Mouse (Mus musculus) gonadal fat pad, adult 2 months (tissue): ENCODE results near the gene Map7d1. TPM values are rescaled to one million over a fixed set of nuclear protein-coding genes. Genes with fewer than 3 reads are reported as not detected.

Experiments
- DNase-seq: peaks from one replicate; pipeline ENCODE4 v3.0.0-alpha.2; 2012; ENCODE audit warnings: low read depth
- polyA plus RNA-seq: library from polyadenylated mRNA; depleted of rRNA; stranded (reverse); fragments of >200 nt; gene quantifications from 2 replicates; pipeline ENCODE4 v1.2.3, GENCODE M21; 2012; rRNA removed

Map7d1 gene
- polyA plus RNA-seq, 1 experiment, result 52.8 TPM

DNA sequence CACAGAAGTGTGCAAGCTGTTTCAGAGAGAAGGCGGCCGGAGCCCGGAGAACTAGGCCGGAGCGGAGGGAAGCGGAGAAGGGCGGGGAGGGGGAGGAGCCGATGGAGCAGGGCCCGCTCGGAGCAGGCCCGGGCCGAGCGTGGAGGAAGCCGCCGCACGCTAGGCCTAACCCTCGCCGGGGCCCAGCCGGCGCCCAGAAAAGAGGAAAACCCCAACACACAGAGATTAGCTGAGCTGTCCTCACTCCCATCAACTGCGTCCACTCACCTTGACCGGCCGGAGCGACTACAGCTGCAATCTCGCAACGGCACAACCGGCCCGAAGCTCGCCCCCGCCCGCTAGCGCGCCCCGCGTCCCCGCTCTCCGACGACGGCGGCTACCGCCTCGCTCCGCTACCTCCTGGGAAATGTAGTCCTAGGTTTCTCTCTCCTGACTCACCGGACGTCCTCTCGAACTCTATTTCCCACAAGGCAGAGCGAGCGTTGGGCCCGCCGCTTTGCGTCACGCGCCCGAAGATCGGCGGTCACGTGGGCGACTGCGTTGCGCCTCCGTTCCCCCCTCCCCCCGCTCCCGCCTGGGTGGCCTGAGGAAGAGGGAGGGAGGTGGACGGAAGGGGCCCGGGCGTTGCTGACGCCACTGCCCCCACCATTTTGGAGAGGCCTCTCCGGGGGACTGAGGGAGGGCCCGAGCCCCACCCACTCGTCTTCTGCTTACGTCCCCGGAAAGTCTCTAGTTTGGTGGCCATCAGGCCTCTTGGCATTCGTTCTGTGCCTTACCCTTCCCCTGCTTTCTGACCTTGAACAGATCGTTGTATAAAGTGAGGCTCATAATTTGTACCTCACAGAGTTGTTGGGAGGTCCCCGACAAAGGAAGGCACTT is 53.6 kb downstream of the Map7d1 start, which contains the start of gene Thrap3:
TSS of gene Thrap3 (minus strand) at position 458 of the 879 bp plus-strand sequence.
- DNase-seq, result peak; percentile 85

GRCm38 (mm10) chr4:126201514-126202302 is 54.4 kb downstream of the Map7d1 start:
- DNase-seq, result no peak

DNA sequence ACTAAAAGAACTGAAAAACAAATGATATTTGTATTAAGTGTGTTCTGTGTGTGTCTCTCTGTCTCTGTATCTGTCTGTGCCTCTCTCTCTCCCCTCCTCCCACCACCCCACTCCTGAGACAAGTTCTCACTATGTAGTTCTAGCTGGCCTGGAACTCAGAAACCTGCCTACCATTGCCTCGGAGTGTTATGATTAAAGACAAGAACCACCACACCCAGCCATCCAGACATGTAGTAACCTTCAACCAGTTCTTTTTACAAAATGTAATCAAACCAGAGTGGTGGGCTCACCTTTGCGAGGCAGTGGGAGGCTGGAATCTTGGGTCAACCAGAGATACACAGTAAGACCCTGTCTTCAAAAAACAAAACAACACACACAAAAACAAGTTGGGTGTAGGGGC is 55.5 kb downstream of the Map7d1 start:
- no peak for DNase-seq

DNA sequence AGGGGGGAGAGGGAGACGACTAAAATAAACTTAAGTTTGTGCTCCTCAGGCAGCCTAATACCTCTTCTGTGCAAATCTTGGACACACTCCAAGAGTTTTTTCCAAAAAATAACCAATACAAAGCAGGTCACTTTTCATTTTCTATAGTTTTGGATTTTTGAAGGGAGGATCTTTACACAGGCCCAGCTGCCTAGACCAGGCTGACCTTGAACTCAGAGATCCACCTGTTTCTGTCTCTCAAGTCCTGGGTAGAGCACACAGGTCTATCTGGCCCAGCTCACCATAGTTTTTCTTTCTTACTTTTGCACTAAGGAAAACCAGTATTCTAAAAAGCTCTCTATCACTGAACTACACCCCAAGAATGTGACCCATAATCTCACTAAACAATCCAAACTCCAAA is 56.1 kb downstream of the Map7d1 start:
- no peak for DNase-seq

- no peak for DNase-seq
Observed at GRCm38 (mm10) chr4:126199556-126199955, 56.6 kb downstream of the Map7d1 start.

DNA sequence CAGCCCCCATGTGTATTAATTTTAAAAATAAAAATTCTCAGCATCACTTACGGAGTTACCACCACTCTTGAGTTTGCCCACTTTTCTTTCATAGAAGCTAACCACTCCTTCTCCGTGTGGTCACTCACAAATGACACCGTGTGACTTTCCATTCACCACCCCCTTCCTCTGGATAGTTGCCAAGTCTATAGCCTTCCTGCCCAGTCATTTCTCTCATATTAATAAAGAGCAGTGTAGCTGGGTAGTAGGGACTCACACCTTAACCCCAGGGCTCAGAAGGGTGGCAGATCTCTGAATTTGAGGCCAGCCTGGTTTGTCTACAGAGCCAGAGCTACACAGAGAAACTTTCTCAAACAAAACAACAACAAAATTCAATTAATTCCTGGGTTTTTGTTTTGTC is 58.7 kb downstream of the Map7d1 start:
- DNase-seq, result no peak

GRCm38 (mm10) chr4:126194916-126195315 is 61.2 kb downstream of the Map7d1 start:
- no peak for DNase-seq

DNA sequence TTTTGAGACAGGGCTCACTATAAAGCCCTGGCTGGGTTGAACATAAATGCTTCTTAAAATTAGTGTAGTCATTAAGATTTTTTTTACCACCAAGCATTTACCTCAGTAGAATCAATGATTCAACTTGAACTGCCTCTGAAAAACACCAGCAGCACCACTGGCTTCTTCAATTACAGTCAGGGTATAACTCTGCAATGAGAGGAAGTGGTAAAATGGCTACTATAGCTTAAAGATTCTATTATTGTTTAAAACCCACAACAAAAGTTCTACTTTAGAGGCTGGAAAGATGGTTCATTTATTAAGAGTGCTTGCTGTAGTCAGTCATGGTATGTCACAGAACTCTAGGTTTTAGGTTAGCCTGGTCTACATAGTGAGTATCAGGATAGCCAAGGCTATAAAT is 61.9 kb downstream of the Map7d1 start:
- no peak for DNase-seq

DNA sequence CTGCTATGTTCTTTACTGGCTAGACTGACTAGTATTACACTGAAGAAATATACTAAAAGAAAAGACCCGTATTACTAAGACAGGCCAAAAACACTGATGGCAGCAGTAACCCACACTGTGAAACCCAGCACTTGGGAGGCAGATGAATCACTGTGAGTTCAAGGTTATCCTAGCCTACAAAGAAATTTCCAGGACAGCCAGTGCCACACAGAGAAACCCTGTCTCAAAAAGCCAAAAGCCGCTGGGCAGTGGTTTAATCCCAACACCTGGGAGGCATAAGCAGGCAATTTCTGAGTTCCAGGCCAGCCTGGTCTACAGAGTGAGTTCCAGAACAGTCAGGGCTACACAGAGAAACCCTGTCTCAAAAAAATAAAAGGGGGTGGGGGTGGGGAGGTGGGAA is 65.5 kb downstream of the Map7d1 start:
- DNase-seq, result no peak

- no peak for DNase-seq
Observed at GRCm38 (mm10) chr4:126187096-126187495, 69.0 kb downstream of the Map7d1 start.

- DNase-seq, result no peak
Observed at GRCm38 (mm10) chr4:126183034-126183433, 73.1 kb downstream of the Map7d1 start.

Other genes with a start within 250 kb of the Map7d1 start
- 2.2 and 4.7 TPM in 2 replicates for gene Csf3r, start 231.8 kb downstream of the Map7d1 start, polyA plus RNA-seq
- gene Mrps15, start 209.4 kb downstream of the Map7d1 start, polyA plus RNA-seq, result 37.9 and 63.5 TPM in 2 replicates
- gene Oscp1, start 197.8 kb downstream of the Map7d1 start, polyA plus RNA-seq, result 5.7 and 6.5 TPM in 2 replicates
- gene Lsm10, start 159.7 kb downstream of the Map7d1 start, polyA plus RNA-seq, result 49.0 and 55.2 TPM in 2 replicates
- gene Stk40, start 152.4 kb downstream of the Map7d1 start, polyA plus RNA-seq, result 31.3 and 34.3 TPM in 2 replicates
- 50.8 and 52.3 TPM in 2 replicates for gene Eva1b, start 108.6 kb downstream of the Map7d1 start, polyA plus RNA-seq
- gene Sh3d21, start 92.9 kb downstream of the Map7d1 start, polyA plus RNA-seq, result 3.6 and 6.2 TPM in 2 replicates
- gene Thrap3, start 53.6 kb downstream of the Map7d1 start, polyA plus RNA-seq, result 50.6 and 59.9 TPM in 2 replicates
- 59.6 and 72.8 TPM in 2 replicates for gene Trappc3, start 6.0 kb upstream of the Map7d1 start, polyA plus RNA-seq
- 5.0 and 6.0 TPM in 2 replicates for gene Col8a2, start 30.4 kb upstream of the Map7d1 start, polyA plus RNA-seq
- gene Adprhl2, start 65.4 kb upstream of the Map7d1 start, polyA plus RNA-seq, result 34.5 and 38.0 TPM in 2 replicates
- gene Tekt2, start 69.3 kb upstream of the Map7d1 start, polyA plus RNA-seq, result 5.7 and 8.0 TPM in 2 replicates
- gene Ago3, start 173.2 kb upstream of the Map7d1 start, polyA plus RNA-seq, result 9.0 and 13.5 TPM in 2 replicates
- gene Ago1, start 212.2 kb upstream of the Map7d1 start, polyA plus RNA-seq, result 15.4 and 20.8 TPM in 2 replicates